Mouse (Mus musculus): ENCODE results near the gene Gsdma.
A peak's percentile ranks its signal among the peaks of the same experiment; 100 is the strongest.
"Not testable (repeated sequence)": the region's sequence is repeated elsewhere in the genome, so short reads cannot be mapped to it uniquely, and the experiment has no call there.

DNA sequence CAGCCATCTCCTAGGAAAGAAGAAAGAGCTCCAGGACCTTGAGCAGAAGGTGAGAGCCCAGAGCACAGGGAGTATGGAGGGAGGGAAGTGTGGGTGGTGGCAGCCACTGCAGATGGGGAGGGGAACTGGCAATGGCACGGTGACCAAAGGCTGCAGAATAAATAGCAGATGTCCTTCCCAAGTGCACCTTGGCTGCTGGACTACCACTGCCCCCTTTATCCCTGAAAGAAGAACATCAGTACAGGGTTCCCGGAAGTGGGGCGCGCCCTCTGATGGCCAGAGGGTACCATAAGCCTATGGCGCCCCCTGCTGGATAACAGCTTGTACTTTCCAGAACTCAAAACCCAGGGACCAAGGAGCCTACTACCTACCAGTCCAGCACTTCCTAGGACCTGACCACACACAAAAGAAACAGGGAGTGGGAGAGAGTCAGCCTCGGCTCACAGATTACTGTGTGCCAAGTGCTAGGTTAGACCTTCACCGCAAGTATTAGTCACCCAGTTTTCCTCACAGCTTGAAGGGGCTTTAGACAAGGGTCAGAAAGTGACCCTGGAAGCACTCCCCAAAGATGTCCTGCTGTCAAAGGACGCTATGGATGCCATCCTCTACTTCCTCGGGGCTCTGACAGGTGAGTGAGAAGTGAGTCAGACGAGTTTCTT lies 28.7 kb upstream of the Gsdma start:
- TF ChIP-seq CTCF (IDR thresholded peaks at IDR 0.05; ENCODE audit: low read depth), result peak; percentile 40
- TF ChIP-seq EP300 (IDR thresholded peaks at IDR 0.05; ENCODE audit: low read depth), result not testable (repeated sequence)

All from heart, postnatal 0 days (tissue).